Mouse (Mus musculus): ENCODE data around the gene Resf1. TPM values are rescaled to one million over a fixed set of nuclear protein-coding genes. Genes with fewer than 3 reads are reported as not detected.

The Resf1 gene
- polyA plus RNA-seq, 1 experiment: 11.8 TPM

DNA sequence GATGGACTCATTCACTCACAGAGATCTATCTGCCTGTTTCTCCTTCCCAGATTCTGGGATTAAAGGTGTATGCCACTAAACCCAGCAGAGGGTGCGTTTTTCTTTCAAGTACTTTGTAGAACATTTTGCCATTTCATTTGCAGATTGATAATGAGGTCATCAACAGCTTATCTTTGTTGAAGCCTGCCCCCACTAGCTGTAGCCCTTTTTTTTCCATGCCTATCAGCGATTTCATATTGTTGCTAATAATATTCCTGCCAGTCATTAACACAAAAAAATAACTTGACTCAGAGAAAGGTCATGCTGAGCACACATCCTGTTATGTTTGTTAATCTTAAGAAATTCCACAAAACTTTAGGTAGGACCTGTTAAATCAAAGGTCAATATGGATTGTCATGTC lies 2.1 kb upstream of the Resf1 start:
- Histone ChIP-seq H3K4me3 (ENCODE audit: insufficient read depth, low read depth, low read length) (no peak overlapping the region), H3K27me3 (replicated peaks; ENCODE audit: control insufficient read depth, insufficient read depth, low read length) (no peaks in the 10 kb centered on the region), H3K36me3 (ENCODE audit: control insufficient read depth, insufficient read depth, low read length) (peaks cover 11% of the 10 kb centered on the region), H3K4me1 (ENCODE audit: control insufficient read depth, insufficient read depth, low read length) (peaks cover 2% of the 10 kb centered on the region; the same call in 1 of the 2 replicates), H3K27ac (ENCODE audit: insufficient read depth, low read depth, low read length) (no peak overlapping the region)
- no peak for DNase-seq
- no peak for TF ChIP-seq POLR2A (IDR thresholded peaks at IDR 0.05; ENCODE audit: low read depth, low read length)
- TF ChIP-seq CTCF (conservative IDR thresholded peaks at IDR 0.05; ENCODE audit: insufficient read depth, insufficient read length, low read depth, low read length): no peak
- WGBS: 86% methylated on average over 2 of the region's 2 CpGs

- H3K27me3 ChIP-seq (replicated peaks; ENCODE audit: control insufficient read depth, insufficient read depth, low read length): no peaks in the 10 kb centered on the region
Measured at GRCm38 (mm10) chr6:149307801-149308200, 1.4 kb upstream of the Resf1 start.

GRCm38 (mm10) chr6:149310226-149310625 lies 1.0 kb downstream of the Resf1 start:
- no peak for DNase-seq
- peaks cover 11% of the 10 kb centered on the region for H3K36me3 ChIP-seq (ENCODE audit: control insufficient read depth, insufficient read depth, low read length)
- H3K4me1 ChIP-seq (ENCODE audit: control insufficient read depth, insufficient read depth, low read length): peaks cover 9% of the 10 kb centered on the region
- H3K27ac ChIP-seq (ENCODE audit: insufficient read depth, low read depth, low read length): no peak overlapping the region
- no peaks in the 10 kb centered on the region for H3K27me3 ChIP-seq (replicated peaks; ENCODE audit: control insufficient read depth, insufficient read depth, low read length)
- peak overlapping the region; percentile 83 for H3K4me3 ChIP-seq (ENCODE audit: insufficient read depth, low read depth, low read length)
- no peak for TF ChIP-seq CTCF (conservative IDR thresholded peaks at IDR 0.05; ENCODE audit: insufficient read depth, insufficient read length, low read depth, low read length)
- no peak for TF ChIP-seq POLR2A (IDR thresholded peaks at IDR 0.05; ENCODE audit: low read depth, low read length)
- 31% methylated on average over 2 of the region's 2 CpGs for WGBS

More at GRCm38 (mm10) chr6:149307801-149308200, 1.4 kb upstream of the Resf1 start:
- WGBS: 30% methylated on average over 2 of the region's 2 CpGs
- peak; percentile 61 for DNase-seq
- Histone ChIP-seq H3K27ac (ENCODE audit: insufficient read depth, low read depth, low read length) (0 out of 2 replicates have a peak overlapping the region, but pooled peaks have one; percentile 41), H3K4me3 (ENCODE audit: insufficient read depth, low read depth, low read length) (no peak overlapping the region), H3K36me3 (ENCODE audit: control insufficient read depth, insufficient read depth, low read length) (peaks cover 11% of the 10 kb centered on the region), H3K4me1 (ENCODE audit: control insufficient read depth, insufficient read depth, low read length) (peaks cover 2% of the 10 kb centered on the region)
- TF ChIP-seq CTCF (conservative IDR thresholded peaks at IDR 0.05; ENCODE audit: insufficient read depth, insufficient read length, low read depth, low read length) (no peak), POLR2A (IDR thresholded peaks at IDR 0.05; ENCODE audit: low read depth, low read length) (no peak)

- TF ChIP-seq POLR2A (IDR thresholded peaks at IDR 0.05; ENCODE audit: low read depth, low read length) (no peak), CTCF (conservative IDR thresholded peaks at IDR 0.05; ENCODE audit: insufficient read depth, insufficient read length, low read depth, low read length) (no peak)
Measured at GRCm38 (mm10) chr6:149311044-149311443, 1.8 kb downstream of the Resf1 start.

GRCm38 (mm10) chr6:149311778-149312177 lies 2.6 kb downstream of the Resf1 start:
- H3K27ac ChIP-seq (ENCODE audit: insufficient read depth, low read depth, low read length): peak overlapping the region; percentile 28; the same call in 1 of the 2 replicates
- no peak for DNase-seq

More at GRCm38 (mm10) chr6:149311044-149311443, 1.8 kb downstream of the Resf1 start:
- Histone ChIP-seq H3K4me1 (ENCODE audit: control insufficient read depth, insufficient read depth, low read length) (peaks cover 9% of the 10 kb centered on the region), H3K36me3 (ENCODE audit: control insufficient read depth, insufficient read depth, low read length) (peaks cover 11% of the 10 kb centered on the region), H3K27me3 (replicated peaks; ENCODE audit: control insufficient read depth, insufficient read depth, low read length) (no peaks in the 10 kb centered on the region), H3K27ac (ENCODE audit: insufficient read depth, low read depth, low read length) (peak overlapping the region; percentile 45; the same call in 1 of the 2 replicates), H3K4me3 (ENCODE audit: insufficient read depth, low read depth, low read length) (peak overlapping the region; percentile 28; the same call in 1 of the 2 replicates)
- WGBS: 81% methylated on average over 2 of the region's 2 CpGs
- no peak for DNase-seq

DNA sequence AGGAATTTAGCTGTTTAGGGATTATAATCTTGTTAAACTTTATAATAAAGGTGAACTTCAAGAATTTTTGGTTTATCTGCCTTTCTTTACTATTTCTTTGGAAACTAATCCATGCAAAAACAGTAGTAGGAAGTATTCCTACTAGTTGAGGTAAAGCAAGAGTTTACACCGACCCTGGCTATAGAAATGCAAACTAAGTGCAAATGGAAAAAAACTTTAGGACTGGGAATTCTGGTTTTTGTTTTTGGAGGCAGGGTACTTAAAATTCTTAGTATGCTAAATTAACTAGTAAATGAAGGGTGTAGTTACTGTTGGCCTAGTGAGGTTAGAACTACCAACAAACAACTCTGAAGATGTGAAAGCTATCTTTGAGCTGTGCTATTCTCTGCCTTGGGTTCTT lies 3.0 kb downstream of the Resf1 start:
- no peak overlapping the region for H3K4me3 ChIP-seq (ENCODE audit: insufficient read depth, low read depth, low read length)
- no peaks in the 10 kb centered on the region for H3K27me3 ChIP-seq (replicated peaks; ENCODE audit: control insufficient read depth, insufficient read depth, low read length)
- DNase-seq: no peak
- WGBS: 60% methylated on average over 1 of the region's 1 CpGs
- H3K36me3 ChIP-seq (ENCODE audit: control insufficient read depth, insufficient read depth, low read length): peaks cover 14% of the 10 kb centered on the region
- H3K4me1 ChIP-seq (ENCODE audit: control insufficient read depth, insufficient read depth, low read length): peaks cover 15% of the 10 kb centered on the region
- H3K27ac ChIP-seq (ENCODE audit: insufficient read depth, low read depth, low read length): no peak overlapping the region
- TF ChIP-seq CTCF (conservative IDR thresholded peaks at IDR 0.05; ENCODE audit: insufficient read depth, insufficient read length, low read depth, low read length): no peak
- no peak for TF ChIP-seq POLR2A (IDR thresholded peaks at IDR 0.05; ENCODE audit: low read depth, low read length)

More at GRCm38 (mm10) chr6:149311778-149312177, 2.6 kb downstream of the Resf1 start:
- Histone ChIP-seq H3K4me1 (ENCODE audit: control insufficient read depth, insufficient read depth, low read length) (peaks cover 14% of the 10 kb centered on the region), H3K36me3 (ENCODE audit: control insufficient read depth, insufficient read depth, low read length) (peaks cover 13% of the 10 kb centered on the region), H3K4me3 (ENCODE audit: insufficient read depth, low read depth, low read length) (no peak overlapping the region), H3K27me3 (replicated peaks; ENCODE audit: control insufficient read depth, insufficient read depth, low read length) (no peaks in the 10 kb centered on the region)
- TF ChIP-seq CTCF (conservative IDR thresholded peaks at IDR 0.05; ENCODE audit: insufficient read depth, insufficient read length, low read depth, low read length) (no peak), POLR2A (IDR thresholded peaks at IDR 0.05; ENCODE audit: low read depth, low read length) (no peak)
- WGBS: 64% methylated on average over 1 of the region's 1 CpGs

DNA sequence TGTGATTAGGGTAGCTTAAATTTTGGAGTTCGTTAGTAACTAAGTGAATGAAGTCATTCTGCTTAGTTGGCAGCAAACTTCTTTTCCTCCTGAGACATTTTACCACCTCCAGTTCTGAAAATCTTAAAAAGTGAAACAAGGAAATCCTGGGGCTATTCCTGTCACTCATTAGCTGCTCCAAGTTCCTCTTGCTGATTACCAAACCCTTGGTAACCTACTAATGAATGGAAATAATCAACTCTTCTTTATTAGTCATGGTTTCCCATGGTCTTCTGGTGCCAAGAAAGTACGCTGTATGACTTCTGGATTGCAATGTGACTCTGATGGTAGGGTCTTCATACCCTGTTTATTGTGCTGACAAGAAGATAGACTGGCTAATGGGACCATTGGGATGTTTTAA lies 5.7 kb downstream of the Resf1 start:
- Histone ChIP-seq H3K36me3 (ENCODE audit: control insufficient read depth, insufficient read depth, low read length) (peaks cover 19% of the 10 kb centered on the region), H3K27ac (ENCODE audit: insufficient read depth, low read depth, low read length) (peak overlapping the region; percentile 56), H3K4me1 (ENCODE audit: control insufficient read depth, insufficient read depth, low read length) (peaks cover 15% of the 10 kb centered on the region), H3K27me3 (replicated peaks; ENCODE audit: control insufficient read depth, insufficient read depth, low read length) (no peaks in the 10 kb centered on the region), H3K4me3 (ENCODE audit: insufficient read depth, low read depth, low read length) (no peak overlapping the region)
- DNase-seq: no peak
- WGBS: 54% methylated on average over 2 of the region's 2 CpGs
- TF ChIP-seq POLR2A (IDR thresholded peaks at IDR 0.05; ENCODE audit: low read depth, low read length): no peak
